Mouse (Mus musculus) C2C12 (cell line): ENCODE measurements at regions not wholly inside any gene's neighbourhood (a gene's known extent, or its start where the extent isn't known, plus 50 kb on each side); places are given as distances from the start of the nearest gene placed in this dataset.

Experiments used
- CEBPB ChIP-seq: IDR thresholded peaks from one replicate; pipeline ENCODE4 v1.6.1; 2011; ENCODE audit warnings: low read depth, mild to moderate bottlenecking, control low read depth, moderate library complexity
- CTCF ChIP-seq: IDR thresholded peaks from one replicate; pipeline ENCODE4 v1.5.1; 2011; ENCODE audit not compliant: control insufficient read depth, insufficient read depth, insufficient read length
- FOSL1 ChIP-seq: IDR thresholded peaks from one replicate; pipeline ENCODE4 v1.8.0; 2011; ENCODE audit warnings: mild to moderate bottlenecking, low read length; ENCODE audit not compliant: poor library complexity, insufficient read depth, severe bottlenecking
- MAX ChIP-seq: IDR thresholded peaks from one replicate; pipeline ENCODE4 v1.6.1; 2011; ENCODE audit warnings: mild to moderate bottlenecking, control low read depth
- MYOD1 ChIP-seq: IDR thresholded peaks from one replicate; pipeline ENCODE4 v1.6.1; 2011; ENCODE audit warnings: low read depth; ENCODE audit not compliant: control insufficient read depth, insufficient read length
- MYOG ChIP-seq: IDR thresholded peaks from one replicate; pipeline ENCODE4 v1.6.1; 2011; ENCODE audit not compliant: control insufficient read depth, insufficient read length; ENCODE audit errors: extremely low read depth
- USF1 ChIP-seq: IDR thresholded peaks from one replicate; pipeline ENCODE4 v1.6.1; 2011; ENCODE audit warnings: low read depth, mild to moderate bottlenecking, control low read depth, moderate library complexity

GRCm38 (mm10) chr9:61530263-61531045, 158.3 kb downstream of the Tle3 start:
- TF ChIP-seq CTCF = no peak
- TF ChIP-seq MAX = no peak
- no peak for TF ChIP-seq FOSL1
- TF ChIP-seq USF1 = no peak
- TF ChIP-seq MYOG = no peak
- no peak for TF ChIP-seq MYOD1
- no peak for TF ChIP-seq CEBPB
